Mouse (Mus musculus) cerebellum, adult 2 months (tissue): ENCODE results near the gene Gna13. TPM values are rescaled to one million over a fixed set of nuclear protein-coding genes. Genes with fewer than 3 reads are reported as not detected.

Experiments used
- DNase-seq, 2 experiments: peaks; one replicate each; pipeline ENCODE4 v3.0.0; 2021
- H3K27ac ChIP-seq: fragments of 200-500 bp; 2 replicates; pipeline ENCODE4 v1.5.1; 2012; ENCODE audit warnings: low read length, control low read depth, inconsistent platforms; ENCODE audit not compliant: insufficient read depth
- H3K27me3 ChIP-seq: fragments of 200-500 bp; 2 replicates; pipeline ENCODE4 v1.6.1; 2012; ENCODE audit warnings: inconsistent platforms, mild to moderate bottlenecking, low read length, moderate library complexity; ENCODE audit not compliant: control insufficient read depth, insufficient read depth
- H3K4me1 ChIP-seq: fragments of 200-500 bp; 2 replicates; pipeline ENCODE4 v1.6.1; 2011; ENCODE audit warnings: low read length; ENCODE audit not compliant: control insufficient read depth, insufficient read depth
- H3K4me3 ChIP-seq: fragments of 200-500 bp; replicated peaks from 2 replicates; pipeline ENCODE3; 2011; ENCODE audit warnings: mild to moderate bottlenecking, low read depth, low read length, control low read depth; ENCODE audit not compliant: insufficient read depth
- CTCF ChIP-seq: fragments of 200-500 bp; IDR thresholded peaks from 2 replicates; pipeline ENCODE4 v1.5.1; 2011; ENCODE audit warnings: low read depth, mild to moderate bottlenecking, control low read depth, low read length, moderate library complexity, borderline replicate concordance; ENCODE audit not compliant: insufficient read depth
- POLR2A ChIP-seq: fragments of 200-500 bp; IDR thresholded peaks from 2 replicates; pipeline ENCODE4 v1.6.1; 2011; ENCODE audit warnings: low read length, control low read depth, borderline replicate concordance; ENCODE audit not compliant: insufficient read depth
- WGBS: fragments of 180-500 bp; shearing (Covaris S2); methylation state at CpG from one replicate; pipeline ENCODE4 v1.1.7; 2018; 5-methylcytosine and 5-hydroxymethylcytosine counted together
- polyA plus RNA-seq: library from polyadenylated mRNA; depleted of rRNA; stranded (reverse); fragments of >200 nt; gene quantifications from 2 replicates; pipeline ENCODE4 v1.2.3, GENCODE M21; 2012

Gna13 gene
- polyA plus RNA-seq, 1 experiment, result 37.5 TPM

- DNase-seq, result no peak
- Histone ChIP-seq H3K4me3 (no peak overlapping the region), H3K27ac (no peak overlapping the region), H3K27me3 (no peaks in the 10 kb centered on the region), H3K4me1 (peaks cover 12% of the 10 kb centered on the region)
- TF ChIP-seq POLR2A (no peak), CTCF (no peak)
- 29% methylated on average over 7 of the region's 7 CpGs for WGBS
These were observed 28.6 kb downstream of the Gna13 start for GRCm38 (mm10) chr11:109391200-109391599.

DNA sequence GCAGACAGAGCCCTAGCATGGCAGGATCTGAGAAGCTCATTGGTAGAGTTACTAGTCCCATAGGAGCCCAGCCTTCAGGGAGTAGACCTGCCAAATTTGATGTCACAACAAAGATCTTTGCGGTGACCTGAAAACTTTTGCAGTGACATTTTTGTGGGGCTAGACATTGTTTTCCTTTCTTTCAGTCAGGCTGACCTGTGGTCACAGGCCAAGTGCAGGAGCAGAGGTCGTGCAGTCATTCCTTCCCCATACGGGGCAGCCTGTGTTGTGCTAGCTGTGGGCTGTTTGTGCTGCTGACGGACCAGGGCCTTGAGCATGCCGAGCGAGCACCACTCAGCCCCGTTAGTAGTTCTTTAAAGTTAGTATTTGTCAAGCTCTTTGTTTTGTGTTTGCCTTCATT is 29.1 kb downstream of the Gna13 start:
- 74% methylated on average over 7 of the region's 7 CpGs for WGBS
- no peak for DNase-seq
- TF ChIP-seq CTCF (no peak), POLR2A (no peak)

GRCm38 (mm10) chr11:109392601-109393000 is 30.0 kb downstream of the Gna13 start:
- WGBS, result 89% methylated on average over 9 of the region's 9 CpGs
- TF ChIP-seq POLR2A, result no peak
- no peak for TF ChIP-seq CTCF
- no peak for DNase-seq
- no peak overlapping the region for H3K4me3 ChIP-seq
- peaks cover 12% of the 10 kb centered on the region for H3K4me1 ChIP-seq
- no peaks in the 10 kb centered on the region for H3K27me3 ChIP-seq
- H3K27ac ChIP-seq, result no peak overlapping the region

More for the DNA sequence above, 29.1 kb downstream of the Gna13 start:
- no peak overlapping the region for H3K4me3 ChIP-seq
- no peaks in the 10 kb centered on the region for H3K27me3 ChIP-seq
- H3K27ac ChIP-seq, result no peak overlapping the region
- peaks cover 12% of the 10 kb centered on the region for H3K4me1 ChIP-seq

- Histone ChIP-seq H3K27ac (no peak overlapping the region; the same call in 1 of the 2 replicates), H3K4me1 (peaks cover 12% of the 10 kb centered on the region), H3K27me3 (no peaks in the 10 kb centered on the region), H3K4me3 (no peak overlapping the region)
- TF ChIP-seq POLR2A, result no peak
- no peak for TF ChIP-seq CTCF
- 79% methylated on average over 9 of the region's 9 CpGs for WGBS
- DNase-seq, result no peak
These were observed 32.1 kb downstream of the Gna13 start for GRCm38 (mm10) chr11:109394758-109395157.

DNA sequence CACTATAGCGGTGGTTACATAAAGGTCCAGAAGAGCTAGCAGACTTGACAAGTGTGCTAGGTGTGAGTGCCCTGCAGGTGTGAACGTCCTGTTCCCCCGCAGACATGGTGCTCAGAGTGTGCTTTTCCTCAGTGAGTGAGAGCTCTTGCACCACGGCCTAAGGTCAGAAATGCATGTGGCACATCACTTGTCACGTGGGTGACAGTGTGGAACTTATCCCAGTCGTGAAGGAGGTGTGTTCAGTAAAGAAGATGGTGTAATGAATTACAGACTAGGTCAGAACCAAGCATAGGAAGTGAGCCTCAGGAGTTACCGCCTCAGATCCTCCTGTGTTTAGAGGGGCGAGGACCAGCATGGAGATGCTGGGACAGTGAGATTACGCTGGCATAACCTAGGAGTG is 32.7 kb downstream of the Gna13 start:
- H3K4me1 ChIP-seq, result peaks cover 12% of the 10 kb centered on the region
- no peak overlapping the region for H3K4me3 ChIP-seq
- TF ChIP-seq CTCF (no peak), POLR2A (no peak)
- H3K27ac ChIP-seq, result no peak overlapping the region
- H3K27me3 ChIP-seq, result no peaks in the 10 kb centered on the region
- no peak for DNase-seq
- 90% methylated on average over 9 of the region's 9 CpGs for WGBS

DNA sequence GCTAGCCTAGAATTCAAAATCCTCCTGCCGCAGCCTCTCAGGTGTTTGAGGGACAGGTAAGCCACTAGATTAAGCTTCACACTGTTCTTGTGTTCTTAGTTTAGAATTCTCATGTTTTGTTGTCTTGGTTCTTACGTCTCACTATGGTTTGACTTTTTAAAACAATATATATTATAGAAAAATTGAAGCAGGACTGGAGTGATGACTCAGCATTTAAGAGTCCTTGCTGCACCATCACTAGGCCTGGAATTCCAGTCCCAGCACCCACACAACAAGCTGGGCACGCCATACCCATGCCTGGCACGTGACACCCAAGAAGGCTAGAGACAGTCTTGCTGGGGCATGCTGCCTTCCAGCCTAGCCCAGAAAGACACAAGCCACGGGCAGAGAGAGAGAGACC is 43.8 kb downstream of the Gna13 start:
- Histone ChIP-seq H3K4me3 (no peak overlapping the region), H3K4me1 (no peaks in the 10 kb centered on the region), H3K27me3 (no peaks in the 10 kb centered on the region), H3K27ac (no peak overlapping the region)
- WGBS, result 88% methylated on average over 5 of the region's 5 CpGs
- DNase-seq, result no peak
- TF ChIP-seq CTCF (no peak), POLR2A (no peak)

DNA sequence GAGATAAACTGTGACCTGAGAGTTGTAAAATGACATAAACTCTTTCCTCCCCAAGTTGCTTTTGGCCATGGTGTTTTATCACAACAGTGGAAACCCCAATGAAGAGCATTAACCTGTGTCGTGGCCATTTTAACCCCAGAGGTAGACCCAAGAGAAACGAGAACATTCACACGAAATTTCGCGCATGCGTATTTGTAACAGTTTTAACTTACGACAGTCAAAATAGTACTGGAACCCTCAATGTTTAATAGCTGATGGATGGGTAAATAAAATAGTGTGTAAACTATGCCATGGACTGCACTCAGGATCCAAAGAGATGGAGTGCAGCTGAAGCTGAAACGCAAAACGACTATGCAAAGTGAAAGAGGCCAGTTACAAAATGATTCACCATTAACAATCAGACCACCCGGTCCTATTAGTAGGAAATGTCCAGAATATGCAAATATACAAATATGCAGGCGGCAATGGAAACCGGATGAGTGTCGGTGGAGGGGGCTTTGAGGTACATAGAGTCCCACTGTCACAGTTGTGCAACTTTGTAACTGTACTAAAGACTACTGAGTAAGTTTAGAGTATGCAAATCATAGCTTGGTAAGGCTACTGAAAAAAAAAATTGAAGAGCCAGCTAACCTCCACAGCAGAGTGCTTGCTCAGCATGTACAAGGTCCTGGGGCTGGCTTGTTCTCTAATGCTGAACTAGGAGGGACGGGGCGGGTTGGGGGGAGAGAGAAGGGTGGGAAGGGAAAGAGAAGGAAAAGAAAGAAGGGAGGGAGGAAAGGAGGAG is 47.8 kb downstream of the Gna13 start:
- no peaks in the 10 kb centered on the region for H3K27me3 ChIP-seq
- DNase-seq, result no peak
- TF ChIP-seq CTCF, result no peak
- no peak for TF ChIP-seq POLR2A
- H3K4me1 ChIP-seq, result no peaks in the 10 kb centered on the region
- no peak overlapping the region for H3K4me3 ChIP-seq
- H3K27ac ChIP-seq, result no peak overlapping the region
- 92% methylated on average over 15 of the region's 15 CpGs for WGBS

DNA sequence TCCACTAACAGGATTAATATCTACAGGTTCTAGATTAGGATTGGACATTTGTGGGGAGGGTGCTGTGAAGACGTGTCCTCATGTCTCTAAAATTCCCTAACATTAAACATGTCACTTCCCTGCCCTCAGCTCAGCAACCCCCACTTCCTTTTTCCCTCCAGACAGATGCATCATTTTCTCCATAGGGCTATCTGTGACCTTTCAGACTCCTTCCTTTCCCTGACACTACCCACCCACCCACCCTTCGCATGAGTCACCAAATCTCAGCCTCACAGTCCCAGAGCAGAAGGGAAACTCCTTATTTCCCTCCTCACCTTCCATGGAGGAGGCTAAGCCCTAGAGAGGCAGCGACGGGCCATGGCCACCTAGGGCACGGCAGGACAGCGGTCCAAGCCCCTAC is 51.0 kb downstream of the Gna13 start, which contains the start of gene 9930022D16Rik:
Gene 9930022D16Rik (plus strand): TSS at position 301 of the 400 bp plus-strand sequence.
- Histone ChIP-seq H3K4me3 (no peak within 1 kb of the TSS), H3K4me1 (no peaks in the 10 kb centered on the region), H3K27me3 (no peaks in the 10 kb centered on the region), H3K27ac (no peak within 1 kb of the TSS)
- TF ChIP-seq POLR2A (no peak), CTCF (no peak)
- no peak for DNase-seq
- WGBS, result 94% methylated on average over 6 of the region's 6 CpGs
